Mouse (Mus musculus): Measurements from ENCODE around the gene Gpc6.

The Gpc6 gene

GRCm38 (mm10) chr14:117785507-117786085, 860.5 kb downstream of the Gpc6 start:
- DNase-seq (ENCODE audit: low spot score in 2 of 2), result no peak

DNA sequence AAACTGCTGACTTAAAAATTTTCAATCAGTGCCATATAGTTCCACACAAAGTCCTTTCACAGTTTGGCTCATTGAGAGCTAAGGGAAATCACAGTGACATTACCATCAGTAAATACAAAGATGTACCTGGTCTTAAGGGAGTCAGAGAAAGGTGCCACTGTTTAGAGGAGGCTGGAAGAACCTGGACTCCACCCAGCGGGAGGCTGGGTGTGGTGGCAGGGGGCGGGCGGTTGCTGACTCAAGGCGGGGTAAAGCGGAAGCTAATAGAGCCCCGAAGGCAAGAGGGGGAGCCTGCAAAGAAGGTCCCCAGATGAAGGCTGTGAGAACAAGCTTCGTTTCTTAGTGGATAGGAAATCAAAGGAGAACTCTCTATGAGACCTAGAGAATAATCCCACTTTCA, 861.5 kb downstream of the Gpc6 start:
- DNase-seq (ENCODE audit: low spot score in 2 of 2), result no peak

DNA sequence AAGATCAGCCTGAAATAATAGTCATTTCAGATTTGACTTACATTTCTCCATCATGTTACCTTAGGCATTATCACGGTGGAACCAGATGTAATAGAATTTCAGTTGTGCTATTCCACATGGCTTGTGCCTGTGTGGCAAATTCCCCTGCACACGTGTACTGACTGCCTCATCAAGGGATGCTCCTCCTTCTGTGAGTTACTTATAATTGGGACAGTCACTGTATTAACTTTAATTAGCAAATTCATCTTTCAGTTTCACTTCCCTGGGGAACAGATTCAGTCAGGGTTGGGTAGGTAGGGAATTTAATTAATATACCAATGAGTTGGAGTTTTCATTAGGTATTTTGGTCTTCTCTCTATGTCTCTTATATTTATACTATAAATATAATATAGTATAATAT, 869.8 kb downstream of the Gpc6 start:
- no peak for DNase-seq (ENCODE audit: low spot score in 2 of 2)

GRCm38 (mm10) chr14:117796661-117797060, 871.5 kb downstream of the Gpc6 start:
- DNase-seq (ENCODE audit: low spot score in 2 of 2), result no peak

DNA sequence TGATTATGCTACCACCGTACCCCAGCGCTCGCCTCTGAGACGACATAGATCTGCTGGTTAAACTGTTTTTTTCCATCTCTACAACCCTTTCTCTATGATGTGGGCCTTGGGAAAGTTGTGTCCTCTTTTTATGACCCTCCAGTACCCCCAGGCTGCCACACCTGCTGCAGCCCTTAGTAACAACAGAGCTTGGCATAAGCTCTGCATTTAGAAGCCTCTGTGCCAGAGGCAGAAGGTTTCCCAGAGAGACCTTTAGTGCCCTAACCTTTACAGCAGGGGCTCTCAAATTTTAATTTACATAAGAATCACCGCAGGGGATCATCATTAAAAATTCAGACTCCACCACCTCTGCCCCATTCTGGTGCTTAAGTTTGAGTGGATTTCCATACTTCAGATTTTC, 875.3 kb downstream of the Gpc6 start:
- DNase-seq (ENCODE audit: low spot score in 2 of 2), result no peak

DNA sequence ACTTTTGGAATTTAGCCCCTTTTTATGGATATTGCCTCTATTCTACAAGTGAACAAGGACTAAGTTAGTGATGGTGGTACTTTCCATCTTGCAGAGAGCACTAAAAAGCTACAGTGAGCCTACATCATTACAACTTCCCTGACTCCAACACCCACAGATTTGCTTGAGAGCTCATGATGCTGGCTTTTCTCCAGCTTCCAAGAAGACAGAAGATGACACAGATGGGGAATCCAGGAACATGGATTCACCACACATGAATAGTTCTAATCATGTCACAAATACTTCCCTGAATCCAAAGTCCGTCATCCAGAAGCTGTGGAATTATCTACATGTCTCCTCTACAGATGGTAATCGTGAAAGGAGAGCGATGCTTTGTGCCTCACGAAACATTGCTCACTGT, 882.7 kb downstream of the Gpc6 start:
- DNase-seq (ENCODE audit: low spot score in 2 of 2), result no peak

- DNase-seq (ENCODE audit: low spot score in 2 of 2), result peak in 1 of 2 experiments; percentile 32
These were observed 883.2 kb downstream of the Gpc6 start for GRCm38 (mm10) chr14:117808326-117808725.

DNA sequence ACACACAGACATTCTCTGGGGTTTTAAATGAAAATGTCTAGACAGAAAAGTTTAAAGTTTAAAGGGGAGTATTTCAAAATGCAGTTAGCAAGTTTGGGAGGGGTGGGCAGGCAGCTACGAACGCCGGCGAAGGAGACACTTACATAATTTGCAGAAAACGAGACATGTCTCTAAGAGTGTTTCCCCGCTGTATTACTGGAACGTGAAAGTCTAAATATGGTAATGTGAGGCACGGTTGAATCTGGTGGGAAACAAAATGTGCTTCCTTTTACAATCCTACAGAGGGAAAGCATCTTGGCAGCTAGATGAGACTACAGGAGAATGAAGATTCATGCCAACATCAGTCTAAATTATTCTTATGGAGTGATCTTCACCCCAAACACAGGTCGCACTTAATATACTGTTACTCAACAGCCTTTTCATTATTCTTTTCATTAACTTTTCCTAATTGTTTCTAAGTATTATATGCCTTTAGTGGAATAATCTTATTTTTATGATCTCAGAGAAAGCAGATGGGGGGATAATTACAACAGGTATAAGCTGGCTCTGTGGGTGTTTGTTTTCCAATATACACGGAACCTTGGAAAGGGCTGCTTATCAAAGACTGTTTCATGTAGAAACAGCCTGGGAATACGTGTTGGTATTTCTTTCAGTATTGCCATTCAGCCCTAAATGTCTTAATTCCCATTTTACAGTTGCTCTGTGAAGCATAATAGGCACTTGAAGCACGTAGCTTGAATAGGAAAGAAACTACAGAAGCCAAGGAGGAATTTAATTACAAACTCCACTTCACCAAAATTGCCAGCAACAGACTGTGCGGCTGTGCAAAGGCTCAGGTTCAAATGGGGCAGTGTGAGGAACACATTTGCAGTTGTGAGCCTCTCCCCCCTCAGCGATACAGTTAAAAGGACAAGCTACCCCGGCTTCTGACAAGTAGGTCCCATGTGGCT, 885.5 kb downstream of the Gpc6 start:
- no peak for DNase-seq (ENCODE audit: low spot score in 2 of 2)

- DNase-seq (ENCODE audit: low spot score in 2 of 2), result no peak
These were observed 888.4 kb downstream of the Gpc6 start for GRCm38 (mm10) chr14:117813473-117813872.

- DNase-seq (ENCODE audit: low spot score in 2 of 2), result no peak
These were observed 890.9 kb downstream of the Gpc6 start for GRCm38 (mm10) chr14:117816008-117816407.

- DNase-seq (ENCODE audit: low spot score in 2 of 2), result no peak
These were observed 891.6 kb downstream of the Gpc6 start for GRCm38 (mm10) chr14:117816706-117817105.

DNA sequence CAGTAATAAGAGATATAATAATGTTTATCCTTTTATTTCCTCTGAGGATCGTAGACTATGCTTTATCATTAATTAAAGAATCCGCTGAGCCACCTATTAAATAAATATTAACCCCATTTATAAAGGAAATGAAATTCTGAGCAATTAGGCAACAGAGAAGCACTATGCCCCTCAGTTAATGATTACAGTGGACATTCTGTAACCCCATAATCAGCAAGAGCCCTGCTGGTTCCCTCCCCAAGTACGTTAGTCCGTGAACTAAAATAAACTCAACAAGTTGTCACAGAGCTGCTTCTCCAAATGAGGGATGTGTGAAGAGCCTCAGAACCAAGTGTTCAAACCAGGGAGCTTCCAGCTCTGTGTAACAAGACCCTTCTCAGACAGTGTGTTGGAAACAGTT, 892.1 kb downstream of the Gpc6 start:
- no peak for DNase-seq (ENCODE audit: low spot score in 2 of 2)

GRCm38 (mm10) chr14:117824491-117824890, 899.4 kb downstream of the Gpc6 start:
- no peak for DNase-seq (ENCODE audit: low spot score in 2 of 2)

DNA sequence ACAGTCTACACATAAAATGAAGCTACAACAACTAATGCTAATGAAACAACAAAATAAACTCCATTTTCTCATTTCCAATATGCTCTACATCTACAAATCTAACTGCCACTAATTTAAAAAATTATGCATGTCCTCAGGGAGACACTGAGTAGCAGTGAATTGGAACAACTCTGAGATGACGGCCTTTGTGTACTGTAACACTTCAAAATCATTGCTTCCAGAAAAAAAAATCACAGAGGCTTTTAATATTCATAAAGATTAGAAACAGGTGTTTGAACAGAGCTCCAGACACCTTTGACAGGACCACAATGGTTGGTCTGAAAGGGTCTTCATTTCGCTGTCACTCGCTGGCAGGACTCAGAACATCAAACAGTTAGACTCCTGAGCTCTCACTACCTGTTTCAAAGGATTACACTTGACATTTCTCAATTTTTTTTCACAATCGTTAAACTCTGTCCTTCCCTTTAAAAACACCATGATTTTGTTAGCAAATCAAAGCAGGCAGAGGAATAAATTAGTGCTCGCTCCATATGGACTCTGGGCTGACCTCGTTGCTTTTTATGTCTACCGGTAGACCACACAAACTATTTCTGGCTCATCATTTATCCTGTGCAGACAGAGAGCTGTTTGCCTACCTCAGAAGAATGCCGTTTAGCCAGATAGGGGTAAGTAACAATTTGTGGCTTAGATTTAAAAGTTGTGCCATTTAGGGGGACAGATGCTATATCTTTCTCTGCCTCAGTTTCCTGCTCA, 901.4 kb downstream of the Gpc6 start:
- no peak for DNase-seq (ENCODE audit: low spot score in 2 of 2)

DNA sequence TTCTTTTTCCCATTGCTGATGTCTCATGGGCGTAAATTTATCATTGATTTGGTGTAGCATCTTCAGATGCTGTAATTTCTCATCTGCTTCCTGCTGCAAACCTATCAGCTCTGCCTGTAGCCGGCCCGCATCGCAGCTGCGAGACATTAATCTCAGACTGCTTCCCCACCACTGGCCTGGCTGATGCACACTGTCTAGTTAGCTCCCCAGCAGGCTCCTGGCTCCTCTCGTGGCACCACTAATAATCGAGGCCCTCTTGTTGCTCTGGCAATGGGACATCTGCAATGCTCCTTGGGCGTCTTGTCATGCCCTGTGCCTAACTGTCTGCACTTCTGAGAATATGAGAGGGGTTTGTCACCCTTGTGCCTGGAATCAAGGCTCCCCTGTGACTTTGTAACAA, 906.2 kb downstream of the Gpc6 start:
- peak in 1 of 2 experiments; percentile 31 for DNase-seq (ENCODE audit: low spot score in 2 of 2)

DNA sequence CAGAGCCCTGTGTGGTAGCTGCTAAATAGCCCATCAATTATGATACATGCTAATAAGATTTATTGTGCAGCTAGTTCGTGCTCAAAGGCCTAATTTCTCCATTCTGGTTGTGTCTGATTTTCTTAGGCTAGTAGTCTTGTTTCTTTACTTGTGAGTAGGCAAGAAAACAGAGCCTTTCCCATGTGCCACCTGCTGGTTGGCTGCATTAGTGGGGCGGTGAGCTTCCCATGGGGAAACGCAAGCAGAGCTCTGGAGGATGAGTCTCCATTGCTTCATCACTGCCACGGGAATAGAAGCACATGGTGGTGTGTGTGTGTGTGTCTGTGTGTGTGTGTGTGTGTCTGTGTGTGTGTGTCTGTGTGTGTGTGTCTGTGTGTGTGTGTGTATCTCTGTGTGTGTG, 906.6 kb downstream of the Gpc6 start:
- peak in 1 of 2 experiments; percentile 10 for DNase-seq (ENCODE audit: low spot score in 2 of 2)

DNA sequence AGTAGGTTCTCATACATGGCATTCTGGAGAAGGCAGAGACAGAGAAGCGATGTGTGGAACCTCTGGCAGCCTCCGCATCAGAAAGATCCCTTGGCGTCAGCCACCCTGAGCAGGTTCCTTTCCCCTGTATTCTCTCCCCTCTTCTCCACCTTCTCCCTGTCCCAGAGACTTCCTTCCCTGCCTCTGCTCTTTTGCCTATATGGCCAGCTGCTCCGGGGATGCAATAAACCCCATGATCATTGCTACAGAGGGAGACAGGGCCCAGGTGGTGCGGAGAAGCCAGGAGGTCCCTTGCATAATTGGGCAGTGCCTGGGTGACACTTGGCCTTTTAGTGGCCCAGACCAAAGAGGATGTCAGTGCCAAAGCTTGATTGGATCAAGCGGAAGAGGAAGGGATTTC, 910.4 kb downstream of the Gpc6 start:
- no peak for DNase-seq (ENCODE audit: low spot score in 2 of 2)

DNA sequence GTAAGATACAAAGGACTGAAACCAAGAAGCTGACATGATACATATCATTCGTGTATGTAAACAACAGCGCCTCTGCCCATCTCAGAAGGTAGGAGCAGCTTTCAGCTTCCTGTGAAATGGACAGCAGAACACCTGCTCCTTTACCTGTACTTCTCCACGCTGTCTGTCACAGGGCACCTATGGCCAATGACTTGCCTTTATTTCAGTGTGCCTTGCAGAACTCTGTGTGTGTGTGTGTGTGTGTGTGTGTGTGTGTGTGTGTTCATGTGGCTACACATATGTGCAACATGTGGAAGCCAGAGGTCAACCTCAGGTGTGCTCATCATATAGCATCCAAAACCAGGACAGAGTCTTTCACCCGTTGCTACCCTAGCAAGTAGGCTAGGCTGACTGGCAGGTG, 911.9 kb downstream of the Gpc6 start:
- no peak for DNase-seq (ENCODE audit: low spot score in 2 of 2)

DNA sequence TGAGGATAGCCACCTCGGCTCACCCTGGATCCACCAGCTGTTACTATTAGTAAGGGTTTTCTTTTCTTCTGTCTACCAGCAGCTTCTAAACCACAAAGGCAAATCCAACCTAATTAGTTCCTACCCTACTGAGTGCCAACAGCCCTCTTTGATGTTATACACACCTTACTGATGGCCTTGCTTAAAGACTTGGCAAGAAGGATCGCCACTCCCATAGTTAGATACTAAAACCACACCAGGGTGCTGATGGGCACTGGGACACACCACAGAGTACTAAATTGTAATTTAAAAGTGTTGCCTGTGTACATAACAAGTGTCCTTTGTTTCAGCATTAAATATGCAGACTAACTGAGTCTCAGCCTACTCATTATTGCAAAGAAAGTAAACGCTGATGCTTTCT, 912.6 kb downstream of the Gpc6 start:
- no peak for DNase-seq (ENCODE audit: low spot score in 2 of 2)

GRCm38 (mm10) chr14:117841211-117841610, 916.1 kb downstream of the Gpc6 start:
- DNase-seq (ENCODE audit: low spot score in 2 of 2), result no peak

GRCm38 (mm10) chr14:117841797-117842553, 916.9 kb downstream of the Gpc6 start:
- no peak for DNase-seq (ENCODE audit: low spot score in 2 of 2)

Measured in cerebellum, postnatal 4 days (tissue).